Mouse (Mus musculus): Measurements from ENCODE around the gene Gja8. TPM values are rescaled to one million over a fixed set of nuclear protein-coding genes. Genes with fewer than 3 reads are reported as not detected.

The Gja8 gene
- polyA plus RNA-seq (2012; rRNA removed) = not detected in 2 replicates

GRCm38 (mm10) chr3:96925920-96926319 is at the start of gene Gja8:
Gene Gja8 (minus strand): TSS chr3:96926020.

GRCm38 (mm10) chr3:96904851-96905541 is 20.8 kb downstream of the Gja8 start, which contains the start of gene Gpr89:
Gene Gpr89 (minus strand): TSS chr3:96905346.

GRCm38 (mm10) chr3:96904393-96904792 is 21.4 kb downstream of the Gja8 start, which contains the start of gene Gja5:
Gene Gja5 (plus strand): TSS chr3:96904693.

Other genes starting within 250 kb of the Gja8 start
- 45.6 and 51.2 TPM in 2 replicates for gene Pias3, start 229.6 kb downstream of the Gja8 start, polyA plus RNA-seq (2012; rRNA removed)
- gene Nudt17, start 217.5 kb downstream of the Gja8 start, polyA plus RNA-seq (2012; rRNA removed) = 4.0 and 5.0 TPM in 2 replicates
- gene Polr3c, start 198.4 kb downstream of the Gja8 start, polyA plus RNA-seq (2012; rRNA removed) = 26.6 and 35.9 TPM in 2 replicates
- 12.2 and 14.3 TPM in 2 replicates for gene Rnf115, start 198.4 kb downstream of the Gja8 start, polyA plus RNA-seq (2012; rRNA removed)
- 0.66 and 0.81 TPM in 2 replicates for gene Pdzk1, start 96.7 kb downstream of the Gja8 start, polyA plus RNA-seq (2012; rRNA removed)
- gene Cd160, start 96.7 kb downstream of the Gja8 start, polyA plus RNA-seq (2012; rRNA removed) = 0.64 and 0.77 TPM in 2 replicates
- 3.1 and 3.5 TPM in 2 replicates for gene Gja5, start 21.3 kb downstream of the Gja8 start, polyA plus RNA-seq (2012; rRNA removed)
- gene Gpr89, start 20.7 kb downstream of the Gja8 start, polyA plus RNA-seq (2012; rRNA removed) = 14.4 and 14.6 TPM in 2 replicates
- 33.4 and 39.0 TPM in 2 replicates for gene Acp6, start 232.8 kb upstream of the Gja8 start, polyA plus RNA-seq (2012; rRNA removed)

Measured in ovary, adult 2 months (tissue).